Mouse (Mus musculus) heart, embryonic 11.5 days (tissue): ENCODE results near the gene Adcy3. TPM values are rescaled to one million over a fixed set of nuclear protein-coding genes. Genes with fewer than 3 reads are reported as not detected.

Source experiments
- ATAC-seq: fragments of 200-750 bp; cut with Nextera tagmentation; replicated peaks from 2 replicates; pipeline ENCODE4 v1.8.0; 2017; ENCODE audit warnings: moderate library complexity; ENCODE audit not compliant: insufficient number of reproducible peaks, low FRiP score, low TSS enrichment
- H3K27ac ChIP-seq: fragments of 300-500 bp; sonication (generic); 2 replicates; pipeline ENCODE4 v1.5.1; 2014; ENCODE audit warnings: mild to moderate bottlenecking, low read depth, low read length
- H3K27me3 ChIP-seq: fragments of 300-500 bp; sonication (generic); 2 replicates; pipeline ENCODE4 v1.6.1; 2014; ENCODE audit warnings: mild to moderate bottlenecking, low read length, mixed read lengths; ENCODE audit not compliant: control insufficient read depth, insufficient read depth
- H3K36me3 ChIP-seq: fragments of 300-500 bp; sonication (generic); 2 replicates; pipeline ENCODE4 v1.6.1; 2014; ENCODE audit warnings: mild to moderate bottlenecking, low read length, moderate library complexity, mixed read lengths; ENCODE audit not compliant: control insufficient read depth, insufficient read depth
- H3K4me1 ChIP-seq: fragments of 300-500 bp; sonication (generic); 2 replicates; pipeline ENCODE4 v1.6.1; 2014; ENCODE audit warnings: low read length; ENCODE audit not compliant: control insufficient read depth, insufficient read depth
- H3K4me2 ChIP-seq: fragments of 300-500 bp; sonication (generic); 2 replicates; pipeline ENCODE4 v1.6.1; 2014; ENCODE audit warnings: mild to moderate bottlenecking, moderate library complexity
- H3K4me3 ChIP-seq: fragments of 300-500 bp; sonication (generic); 2 replicates; pipeline ENCODE4 v1.5.1; 2014; ENCODE audit warnings: low read depth, low read length
- H3K9ac ChIP-seq: fragments of 300-500 bp; sonication (generic); 2 replicates; pipeline ENCODE4 v1.6.1; 2014; ENCODE audit warnings: mild to moderate bottlenecking, low read depth, low read length, moderate library complexity
- H3K9me3 ChIP-seq: fragments of 300-500 bp; sonication (generic); replicated peaks from 2 replicates; pipeline ENCODE4 v1.6.1; 2016; ENCODE audit warnings: low read length; ENCODE audit not compliant: control insufficient read depth
- WGBS: fragments of 180-500 bp; shearing (Covaris S2); extraction: QIAGEN DNeasy Blood & Tissue Kit; methylation state at CpG from one replicate; pipeline ENCODE4 v1.1.7; 2014; ENCODE audit not compliant: insufficient replicate concordance; 5-methylcytosine and 5-hydroxymethylcytosine counted together
- polyA plus RNA-seq: library from polyadenylated mRNA; unstranded; fragments of >200 nt; fragmentation: Nextera tagmentation; extraction: Ambion mirVana; gene quantifications from 2 replicates; pipeline ENCODE4 v1.2.1, GENCODE M21; 2014

Adcy3 gene
- polyA plus RNA-seq, 1 experiment from 2014 or later, result 3.8 TPM

- no peak for ATAC-seq
- WGBS, result 91% methylated on average over 11 of the region's 11 CpGs
- Histone ChIP-seq H3K27me3 (no peaks in the 10 kb centered on the region), H3K9me3 (no peaks in the 10 kb centered on the region), H3K27ac (no peak overlapping the region), H3K4me3 (no peak overlapping the region), H3K9ac (no peak overlapping the region), H3K4me1 (no peaks in the 10 kb centered on the region), H3K4me2 (no peak overlapping the region), H3K36me3 (0 out of 2 replicates have a peak, but pooled peaks cover 6% of the 10 kb centered on the region)
Measured at GRCm38 (mm10) chr12:4206106-4206505, 73.2 kb downstream of the Adcy3 start.

DNA sequence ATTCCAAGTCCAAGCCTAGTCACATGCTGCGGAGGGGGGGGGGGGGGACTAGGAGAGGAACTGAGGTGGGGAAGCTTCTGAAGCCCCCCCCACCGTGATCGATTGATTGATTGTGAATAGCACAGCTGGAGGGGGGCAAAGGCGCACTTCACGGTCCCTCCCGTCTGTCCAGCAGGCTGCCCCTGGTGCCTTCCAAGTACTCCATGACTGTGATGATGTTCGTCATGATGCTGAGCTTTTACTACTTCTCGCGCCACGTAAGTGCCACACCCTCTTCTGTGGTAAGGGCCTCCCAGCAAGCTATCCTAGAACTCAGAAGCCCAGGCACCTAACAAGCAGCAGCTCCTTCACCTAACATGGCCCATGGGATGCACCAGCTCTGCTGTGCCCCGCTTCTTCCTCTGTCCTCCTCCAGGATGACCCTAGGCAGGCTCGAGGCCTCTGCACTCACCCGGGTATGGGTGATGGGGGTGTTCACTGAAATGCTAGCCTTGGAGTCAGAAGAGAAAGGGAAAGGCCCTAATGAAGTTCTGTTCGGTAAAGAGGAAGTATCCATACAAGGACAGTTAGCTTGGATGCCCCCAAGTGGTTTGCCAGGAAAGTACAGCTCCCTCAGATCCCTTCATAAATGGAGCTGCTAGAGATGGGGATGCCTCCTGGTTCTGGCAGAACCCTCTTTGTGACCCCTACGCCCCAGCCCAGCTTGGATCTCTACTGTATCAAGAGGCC, 75.7 kb downstream of the Adcy3 start:
- H3K4me3 ChIP-seq, result no peak overlapping the region
- H3K36me3 ChIP-seq, result peaks cover 15% of the 10 kb centered on the region; the same call in 1 of the 2 replicates
- no peaks in the 10 kb centered on the region for H3K4me1 ChIP-seq
- no peak overlapping the region for H3K9ac ChIP-seq
- H3K27ac ChIP-seq, result no peak overlapping the region
- ATAC-seq, result no peak; the same call in 1 of the 2 replicates
- H3K9me3 ChIP-seq, result no peaks in the 10 kb centered on the region
- 81% methylated on average over 15 of the region's 15 CpGs for WGBS
- no peaks in the 10 kb centered on the region for H3K27me3 ChIP-seq
- H3K4me2 ChIP-seq, result no peak overlapping the region

DNA sequence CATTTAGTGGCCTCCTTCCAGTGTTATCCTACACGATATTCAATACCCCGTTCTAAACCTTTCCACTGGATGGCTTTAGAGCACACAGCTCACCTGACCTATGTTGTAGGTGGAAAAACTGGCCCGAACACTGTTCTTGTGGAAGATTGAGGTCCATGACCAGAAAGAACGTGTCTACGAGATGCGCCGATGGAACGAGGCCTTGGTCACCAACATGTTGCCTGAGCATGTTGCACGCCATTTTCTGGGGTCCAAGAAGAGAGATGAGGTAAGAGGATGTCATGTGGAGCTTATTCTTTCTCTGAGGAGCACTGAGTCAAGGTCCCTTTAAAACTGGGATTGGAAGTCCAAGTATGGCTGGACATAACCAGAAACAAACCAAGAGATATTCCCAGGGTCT, 76.3 kb downstream of the Adcy3 start:
- ATAC-seq, result no peak
- peaks cover 18% of the 10 kb centered on the region for H3K36me3 ChIP-seq
- H3K4me2 ChIP-seq, result no peak overlapping the region
- H3K9me3 ChIP-seq, result no peaks in the 10 kb centered on the region
- no peaks in the 10 kb centered on the region for H3K27me3 ChIP-seq
- no peak overlapping the region for H3K4me3 ChIP-seq
- H3K4me1 ChIP-seq, result no peaks in the 10 kb centered on the region
- no peak overlapping the region for H3K27ac ChIP-seq
- WGBS, result 90% methylated on average over 9 of the region's 9 CpGs
- H3K9ac ChIP-seq, result no peak overlapping the region

DNA sequence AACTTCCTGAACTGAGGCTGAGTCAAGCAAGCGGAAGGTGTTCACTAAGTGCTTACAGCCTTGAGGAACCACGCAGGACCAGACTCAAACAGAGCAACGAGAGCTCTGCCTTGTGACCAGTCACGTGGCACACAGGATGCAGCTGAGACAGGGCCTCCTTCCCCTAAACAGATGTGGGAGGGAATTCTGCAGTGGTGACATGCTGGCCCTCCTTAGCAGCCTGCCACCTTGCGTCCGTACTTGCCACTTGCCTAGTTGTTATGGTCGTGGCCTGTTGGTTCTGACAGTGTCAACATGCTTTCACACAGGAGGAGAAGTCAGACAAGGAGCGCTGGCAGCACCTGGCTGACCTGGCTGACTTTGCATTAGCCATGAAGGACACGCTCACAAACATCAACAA, 78.3 kb downstream of the Adcy3 start:
- H3K4me2 ChIP-seq, result no peak overlapping the region
- WGBS, result 88% methylated on average over 9 of the region's 9 CpGs
- no peaks in the 10 kb centered on the region for H3K4me1 ChIP-seq
- no peak overlapping the region for H3K4me3 ChIP-seq
- no peak overlapping the region for H3K27ac ChIP-seq
- no peaks in the 10 kb centered on the region for H3K9me3 ChIP-seq
- H3K27me3 ChIP-seq, result no peaks in the 10 kb centered on the region
- ATAC-seq, result no peak
- peaks cover 17% of the 10 kb centered on the region for H3K36me3 ChIP-seq
- H3K9ac ChIP-seq, result no peak overlapping the region

GRCm38 (mm10) chr12:4212908-4213307, 80.0 kb downstream of the Adcy3 start:
- Histone ChIP-seq H3K9ac (no peak overlapping the region), H3K27me3 (no peaks in the 10 kb centered on the region), H3K36me3 (peaks cover 16% of the 10 kb centered on the region), H3K9me3 (no peaks in the 10 kb centered on the region), H3K4me2 (no peak overlapping the region), H3K27ac (no peak overlapping the region), H3K4me3 (no peak overlapping the region), H3K4me1 (no peaks in the 10 kb centered on the region)
- ATAC-seq, result no peak; the same call in 1 of the 2 replicates
- WGBS, result 68% methylated on average over 8 of the region's 8 CpGs

GRCm38 (mm10) chr12:4230156-4230555, 97.3 kb downstream of the Adcy3 start:
- H3K36me3 ChIP-seq, result peaks cover 17% of the 10 kb centered on the region
- WGBS, result 88% methylated on average over 7 of the region's 7 CpGs
- ATAC-seq, result no peak

DNA sequence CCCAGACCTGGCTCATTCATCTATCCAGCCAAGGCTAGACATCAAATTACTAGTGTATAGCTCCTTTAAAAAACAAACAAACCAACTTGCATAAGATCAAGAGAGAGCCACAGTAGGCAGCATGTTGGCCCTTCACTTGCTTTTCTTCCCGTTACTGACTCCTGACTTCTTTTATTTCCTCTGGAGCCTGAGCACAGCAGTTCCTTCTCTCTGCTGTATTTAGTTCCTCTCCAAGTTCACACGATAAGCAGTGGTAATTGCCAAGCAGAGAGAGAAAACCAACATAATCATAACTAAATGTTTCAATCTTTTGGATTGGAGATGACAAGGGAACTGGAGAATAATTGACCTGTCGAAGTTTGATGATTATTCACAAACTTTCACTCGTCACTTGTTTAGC, 99.9 kb downstream of the Adcy3 start:
- no peaks in the 10 kb centered on the region for H3K27me3 ChIP-seq
- H3K9ac ChIP-seq, result no peak overlapping the region
- H3K4me2 ChIP-seq, result peak overlapping the region; percentile 77
- H3K36me3 ChIP-seq, result peaks cover 3% of the 10 kb centered on the region
- H3K27ac ChIP-seq, result no peak overlapping the region
- WGBS, result 54% methylated on average over 4 of the region's 4 CpGs
- ATAC-seq, result no peak
- H3K9me3 ChIP-seq, result no peaks in the 10 kb centered on the region
- H3K4me1 ChIP-seq, result peaks cover 5% of the 10 kb centered on the region
- H3K4me3 ChIP-seq, result peak overlapping the region; percentile 68

More at GRCm38 (mm10) chr12:4230156-4230555, 97.3 kb downstream of the Adcy3 start:
- no peaks in the 10 kb centered on the region for H3K27me3 ChIP-seq
- H3K4me1 ChIP-seq, result peaks cover 5% of the 10 kb centered on the region
- H3K9me3 ChIP-seq, result no peaks in the 10 kb centered on the region
- no peak overlapping the region for H3K9ac ChIP-seq
- H3K4me3 ChIP-seq, result no peak overlapping the region
- no peak overlapping the region for H3K27ac ChIP-seq
- no peak overlapping the region for H3K4me2 ChIP-seq

GRCm38 (mm10) chr12:4233572-4234508, 100.9 kb downstream of the Adcy3 start, which contains the start of the genes Ptrhd1 and Cenpo:
Ptrhd1 (plus strand) TSS chr12:4234027.
Cenpo (minus strand) TSS chr12:4234294.
- H3K9me3 ChIP-seq, result no peaks in the 10 kb centered on the region
- peak within 1 kb of the TSS; percentile 77 for H3K4me2 ChIP-seq
- peaks cover 6% of the 10 kb centered on the region; the same call in 1 of the 2 replicates for H3K36me3 ChIP-seq
- no peaks in the 10 kb centered on the region for H3K27me3 ChIP-seq
- H3K4me1 ChIP-seq, result peaks cover 5% of the 10 kb centered on the region
- H3K9ac ChIP-seq, result peak within 1 kb of the TSS; percentile 72
- H3K4me3 ChIP-seq, result peak within 1 kb of the TSS; percentile 68
- ATAC-seq, result peak; percentile 96
- WGBS, result under 1% methylated on average over 50 of the region's 50 CpGs
- peak within 1 kb of the TSS; percentile 90 for H3K27ac ChIP-seq
